Mouse (Mus musculus) G1E-ER4 (cell line): Measurements from ENCODE around the gene Hmga1b. TPM values are rescaled to one million over a fixed set of nuclear protein-coding genes. Genes with fewer than 3 reads are reported as not detected.

Experiments
- GATA1 ChIP-seq: IDR thresholded peaks from one replicate; pipeline ENCODE4 v1.8.0; 2012; ENCODE audit warnings: low read length, inconsistent platforms
- polyA plus RNA-seq: library from polyadenylated mRNA; stranded (reverse); fragments of >175 nt; gene quantifications from 2 replicates; pipeline ENCODE4 v1.2.3, GENCODE M21; 2012

Hmga1b gene
- polyA plus RNA-seq, 1 experiment: 2,256 TPM

DNA sequence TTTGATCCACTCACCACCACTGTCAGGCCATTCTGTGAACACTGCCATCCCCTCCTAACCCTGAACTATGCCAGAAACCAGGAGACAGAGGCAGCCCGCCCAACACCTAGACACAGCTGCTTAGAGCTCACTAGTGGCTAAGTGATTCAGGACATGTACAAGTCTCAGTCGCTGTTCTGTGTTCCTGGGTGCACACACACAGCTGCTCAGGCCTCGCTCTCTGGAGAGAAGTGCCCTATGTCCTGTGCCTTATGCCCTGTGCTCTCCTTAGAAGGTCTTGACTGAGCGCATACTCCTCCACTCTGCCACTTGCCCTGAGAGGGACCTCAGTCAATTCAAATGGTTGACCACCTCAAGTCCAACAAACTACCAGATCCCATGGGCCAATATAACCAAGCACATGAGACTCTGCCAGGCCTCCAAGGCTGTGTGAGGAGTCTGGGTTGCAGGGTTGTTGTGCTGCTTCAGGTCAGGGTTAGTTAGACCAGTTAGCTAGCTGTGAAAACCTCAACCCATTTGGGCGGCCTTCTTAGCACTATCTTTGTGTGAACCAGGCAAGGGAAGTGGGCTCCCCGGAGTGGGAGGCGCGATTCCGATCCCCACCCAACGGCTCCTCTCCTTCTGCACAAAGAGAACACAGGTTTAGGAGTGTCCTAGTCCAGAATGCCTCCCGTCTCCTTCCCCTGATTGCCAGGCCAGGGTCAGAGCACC lies 33.9 kb upstream of the Hmga1b start:
- TF ChIP-seq GATA1: no peak

GRCm38 (mm10) chr11:120730331-120730870 lies 32.2 kb upstream of the Hmga1b start:
- no peak for TF ChIP-seq GATA1

DNA sequence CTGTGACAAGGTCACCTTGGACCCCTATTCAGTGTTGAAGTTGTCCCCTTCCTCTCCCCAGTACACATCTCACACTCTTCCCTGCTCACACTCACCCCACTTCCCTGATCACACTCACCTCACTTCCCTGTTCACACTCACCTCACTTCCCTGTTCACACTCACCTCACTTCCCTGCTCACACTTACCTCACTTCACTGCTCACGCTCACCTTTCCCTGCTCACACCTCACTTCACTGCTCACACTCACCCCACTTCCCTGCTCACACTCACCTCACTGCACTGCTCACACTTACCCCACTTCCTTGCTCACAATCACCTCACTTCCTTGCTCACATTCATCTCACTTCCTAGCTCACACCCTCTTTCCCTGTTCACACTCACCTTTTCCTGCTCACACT lies 31.2 kb upstream of the Hmga1b start:
- TF ChIP-seq GATA1: no peak

GRCm38 (mm10) chr11:120731858-120732680 lies 30.5 kb upstream of the Hmga1b start, which contains the start of gene Cbr2:
Cbr2 (minus strand) TSS chr11:120732114.
- TF ChIP-seq GATA1: no peak

DNA sequence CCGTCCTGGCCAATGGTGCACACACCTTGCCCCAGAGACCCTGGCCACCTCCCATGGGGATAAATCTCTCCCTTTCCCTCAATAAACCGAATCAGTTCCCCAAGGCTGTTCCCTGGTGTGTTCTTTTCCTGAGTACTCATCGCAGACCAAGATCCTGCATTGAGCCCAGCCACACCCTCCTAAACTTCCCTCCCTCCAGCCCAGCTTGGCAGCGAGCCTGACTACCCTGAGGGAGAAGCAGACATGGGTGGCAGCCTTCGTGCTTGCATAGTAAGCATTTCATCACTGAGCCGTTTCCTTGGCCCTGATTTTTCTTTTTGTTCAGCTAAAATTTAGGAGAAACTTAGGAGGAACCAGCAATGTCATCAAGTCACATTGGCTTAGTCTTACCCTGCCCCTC lies 29.1 kb upstream of the Hmga1b start:
- no peak for TF ChIP-seq GATA1

DNA sequence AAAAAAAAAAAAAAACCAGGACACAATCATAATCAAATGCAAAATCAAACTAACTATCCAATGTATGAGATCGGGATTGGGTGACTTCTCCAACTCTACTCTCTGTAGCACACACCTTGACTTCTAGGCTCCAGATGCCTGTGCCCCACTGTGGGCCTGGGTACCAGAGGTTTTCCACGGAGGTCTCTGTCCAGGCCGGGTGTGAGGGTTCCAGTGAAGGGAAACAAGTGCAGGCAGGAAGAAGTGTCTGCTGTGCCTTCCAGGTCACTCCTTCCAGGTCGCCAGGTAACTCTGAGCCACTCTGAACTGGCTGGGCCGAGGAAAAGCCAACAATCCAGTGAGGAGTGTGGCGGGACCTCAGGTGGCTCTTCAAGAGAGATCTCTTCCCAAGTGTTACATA lies 26.2 kb upstream of the Hmga1b start:
- no peak for TF ChIP-seq GATA1

DNA sequence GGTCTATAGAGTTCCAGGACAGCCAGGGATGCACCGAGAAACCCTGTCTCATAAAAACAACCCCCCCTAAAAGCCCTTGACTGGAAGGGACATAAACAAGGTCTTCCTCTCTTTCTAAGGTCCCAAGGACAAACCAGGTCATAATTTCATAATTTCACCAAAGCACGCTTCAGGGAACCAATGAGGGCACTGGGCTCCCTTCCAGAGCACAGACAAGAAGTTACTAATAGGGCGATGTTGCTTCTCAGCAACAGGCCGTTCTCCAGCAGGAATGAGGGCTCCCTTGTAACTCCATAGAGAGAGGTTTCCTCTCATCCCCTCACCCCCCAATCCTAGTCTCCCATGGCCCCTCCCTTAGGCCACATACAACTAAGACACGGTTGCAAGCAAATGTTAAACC lies 21.6 kb upstream of the Hmga1b start:
- no peak for TF ChIP-seq GATA1

- TF ChIP-seq GATA1: no peak
Measured at GRCm38 (mm10) chr11:120744121-120744701, 18.4 kb upstream of the Hmga1b start.

DNA sequence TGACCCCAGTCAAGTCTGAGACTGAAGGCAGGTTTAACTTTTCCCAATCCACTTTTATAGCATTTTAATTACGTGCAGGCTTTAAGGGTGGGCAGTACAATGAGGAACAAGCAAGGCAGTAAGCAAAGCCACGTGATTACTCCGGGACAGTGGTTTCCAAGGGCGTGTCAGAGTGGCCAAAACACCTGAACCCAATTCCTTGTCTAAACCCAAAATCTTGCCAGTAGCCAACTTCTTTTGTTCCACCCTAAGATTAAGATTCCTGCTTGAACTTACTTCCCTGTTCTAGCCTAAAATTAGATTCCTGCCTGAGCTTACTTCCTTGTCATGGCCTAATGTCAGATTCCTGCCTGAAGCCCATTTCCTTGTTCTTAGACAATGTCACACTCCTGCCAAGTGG lies 14.6 kb upstream of the Hmga1b start:
- no peak for TF ChIP-seq GATA1

DNA sequence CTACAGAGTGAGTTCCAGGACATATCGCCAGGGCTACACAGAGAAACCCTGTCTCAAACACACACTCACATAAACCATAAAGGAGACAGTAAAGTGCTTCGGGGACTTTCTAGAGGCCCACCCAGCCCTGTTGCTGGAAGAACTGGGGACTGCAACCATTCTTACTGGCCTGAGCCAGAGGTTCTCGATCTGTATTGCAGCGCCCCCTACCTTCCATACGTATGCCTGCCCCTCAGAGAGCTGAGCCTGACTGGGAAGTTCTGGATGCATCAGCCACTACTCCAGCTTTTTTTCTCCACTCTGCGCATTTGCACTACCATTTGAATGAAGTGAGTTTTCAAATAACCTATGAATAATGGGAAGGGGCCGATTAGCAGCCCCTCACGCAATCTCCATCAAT lies 13.2 kb upstream of the Hmga1b start:
- no peak for TF ChIP-seq GATA1

GRCm38 (mm10) chr11:120751606-120752005 lies 11.0 kb upstream of the Hmga1b start:
- no peak for TF ChIP-seq GATA1

DNA sequence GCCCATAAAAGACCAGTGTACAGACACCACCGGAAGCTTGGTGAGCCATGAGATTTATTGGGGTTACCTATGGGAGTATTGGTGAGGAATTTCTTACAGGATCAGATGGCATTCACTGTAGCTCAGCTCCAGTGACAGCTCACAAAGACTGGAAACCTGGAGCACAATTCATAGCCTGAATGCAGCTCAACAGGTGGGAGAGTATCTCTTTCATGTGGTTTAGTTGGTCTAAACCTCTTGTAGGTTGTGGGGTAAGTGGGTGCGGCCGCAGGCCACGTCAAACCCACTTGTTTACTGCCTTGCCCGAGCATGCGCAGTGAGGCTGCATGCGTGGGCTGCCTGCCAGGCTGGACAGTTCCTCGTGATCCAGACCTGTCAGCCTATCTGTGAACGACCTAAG lies 2.4 kb upstream of the Hmga1b start:
- TF ChIP-seq GATA1: no peak

DNA sequence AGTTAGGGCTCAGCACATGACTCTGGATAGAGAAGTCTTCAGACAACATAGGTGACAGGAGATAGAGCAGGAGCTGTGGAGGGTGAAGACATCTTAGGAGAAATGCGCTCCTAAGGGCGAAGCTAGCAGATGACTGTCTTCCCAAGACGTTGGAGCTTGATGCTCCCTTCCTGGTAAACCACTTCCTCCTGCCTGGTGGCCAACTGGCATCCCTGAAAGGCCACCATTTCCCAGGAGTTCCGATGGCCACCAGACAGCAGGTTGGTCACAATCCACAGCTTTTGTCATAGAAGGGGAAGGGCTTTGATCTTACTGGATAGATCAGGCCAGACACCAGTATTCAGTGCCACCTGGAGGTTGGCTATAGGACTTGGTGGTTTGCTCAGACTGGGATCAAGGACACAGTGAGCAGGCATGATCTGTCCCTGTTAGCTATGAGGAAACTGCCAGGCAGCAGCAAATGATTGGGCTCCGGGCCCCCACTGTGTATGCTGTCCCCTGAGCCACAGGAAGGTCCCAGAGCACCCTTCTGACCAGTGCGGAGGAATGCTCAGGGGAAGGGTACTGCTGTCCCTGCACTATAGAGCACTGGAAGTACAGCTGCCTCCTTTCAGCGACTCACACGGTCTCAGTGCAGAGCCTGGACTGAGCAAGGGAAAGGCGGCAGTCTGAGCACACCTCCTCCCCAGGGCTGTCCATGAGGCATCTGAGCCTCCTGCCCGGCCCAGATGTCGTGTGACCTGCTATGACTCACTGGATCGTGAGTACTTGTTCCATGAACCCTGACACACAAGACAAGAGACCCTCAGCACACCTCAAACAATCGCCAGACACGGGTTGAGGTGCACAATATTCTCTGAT lies 553 bp upstream of the Hmga1b start:
- TF ChIP-seq GATA1: no peak

DNA sequence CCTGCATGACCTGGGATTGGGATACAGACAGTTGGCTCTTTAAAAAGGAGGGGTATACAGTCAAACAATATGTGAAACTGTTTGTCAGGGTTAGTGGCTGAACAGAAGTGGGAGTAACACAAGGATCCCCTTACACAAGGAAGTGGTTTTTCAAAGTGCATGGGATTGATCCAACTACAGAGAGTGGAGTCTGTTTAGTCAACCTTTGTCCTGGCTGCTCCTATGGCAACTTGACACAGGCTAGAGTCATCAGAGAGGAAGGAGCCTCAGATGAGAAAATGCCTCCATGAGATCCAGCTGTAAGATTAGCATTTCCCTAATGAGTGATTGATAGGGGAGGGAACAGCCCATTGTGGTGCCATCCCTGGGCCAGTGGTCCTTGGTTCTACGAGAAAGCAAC lies 5.6 kb downstream of the Hmga1b start:
- TF ChIP-seq GATA1: no peak

- no peak for TF ChIP-seq GATA1
Measured at GRCm38 (mm10) chr11:120772749-120773148, 10.2 kb downstream of the Hmga1b start.
